In the genomic region with DNA sequence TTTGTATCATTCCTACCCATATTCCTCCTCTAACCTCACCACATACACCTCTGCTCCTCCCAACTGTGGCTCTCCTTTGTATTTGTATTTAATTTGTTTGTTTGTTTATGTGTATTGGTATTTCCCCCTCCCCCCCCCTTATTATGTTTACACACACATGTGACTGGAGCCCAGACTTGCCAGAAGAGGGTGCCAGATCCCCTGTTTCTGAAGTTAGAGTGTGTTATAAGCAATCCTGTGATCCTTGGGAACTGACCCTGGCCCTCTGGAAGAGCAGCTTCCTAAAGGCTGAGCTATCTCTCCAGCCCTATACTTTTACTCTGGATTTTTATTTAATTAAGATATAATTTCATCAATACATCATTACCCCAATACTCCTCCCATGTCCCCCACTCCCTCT, we compare ENCODE assay signal across 11 mouse cellular contexts. TPM values are rescaled to one million over a fixed set of nuclear protein-coding genes. Genes with fewer than 3 reads are reported as not detected.
DNase-seq lines count a peak whose midpoint lies in the region; ATAC-seq and TF ChIP-seq lines count a peak whose summit lies in the region.
"Had no signal": no experiment of that assay in that cellular context is flagged by ENCODE, and none has a peak within 500 bp of the region (broad histone marks: within the 10 kb centered on the region; RNA-seq: fewer than 3 reads in every experiment).

No protein-coding gene starts in this region.

- H3K4me3 ChIP-seq in kidney, postnatal 0 days (replicated peaks; ENCODE audit: low read depth, low read length) = no peak overlapping the region
- H3K4me3 ChIP-seq in kidney, embryonic 16.5 days (ENCODE audit: low read length) = no peak overlapping the region
- no peak overlapping the region for H3K4me3 ChIP-seq in thymus, adult 2 months (ENCODE audit: control insufficient read depth, insufficient read depth, low read length)
- H3K4me3 ChIP-seq: embryonic facial prominence, embryonic 12.5 days; hindbrain, embryonic 10.5 days; neural tube, embryonic 12.5 days had no signal

- H3K9ac ChIP-seq in kidney, postnatal 0 days (ENCODE audit: low read depth, low read length) = no peak overlapping the region
- H3K9ac ChIP-seq in kidney, embryonic 16.5 days (replicated peaks; ENCODE audit: low read length) = no peak overlapping the region
- H3K9ac ChIP-seq: embryonic facial prominence, embryonic 12.5 days; neural tube, embryonic 12.5 days had no signal

- peak; percentile 28 for DNase-seq in adrenal gland, adult 2 months
- DNase-seq in adrenal gland, adult 8-10 months = no peak
- no peak for DNase-seq in kidney, postnatal 0 days (ENCODE audit: low spot score)
- DNase-seq in thymus, adult 2 months = peak; percentile 19
- DNase-seq in thymus, postnatal 0 days (ENCODE audit: low spot score) = no peak
- DNase-seq in thymus, postnatal 4 days = peak; percentile 57

- no peak for TF ChIP-seq POLR2A in thymus, adult 2 months (IDR thresholded peaks at IDR 0.05; ENCODE audit: control insufficient read depth, extremely low read depth, insufficient read depth, low read length, poor library complexity)

- no peaks in the 10 kb centered on the region for H3K36me3 ChIP-seq in kidney, postnatal 0 days (ENCODE audit: insufficient read depth, low read length)
- H3K36me3 ChIP-seq in kidney, embryonic 16.5 days (ENCODE audit: insufficient read depth, low read length) = no peaks in the 10 kb centered on the region
- no peaks in the 10 kb centered on the region for H3K36me3 ChIP-seq in thymus, adult 2 months (ENCODE audit: control insufficient read depth, insufficient read depth, low read length)
- H3K36me3 ChIP-seq: embryonic facial prominence, embryonic 12.5 days; hindbrain, embryonic 10.5 days; neural tube, embryonic 12.5 days had no signal

- no peaks in the 10 kb centered on the region for H3K9me3 ChIP-seq in kidney, postnatal 0 days (replicated peaks; ENCODE audit: low read length)
- H3K9me3 ChIP-seq in kidney, embryonic 16.5 days (ENCODE audit: low read length) = no peaks in the 10 kb centered on the region
- H3K9me3 ChIP-seq: embryonic facial prominence, embryonic 12.5 days; hindbrain, embryonic 10.5 days; neural tube, embryonic 12.5 days had no signal

- ATAC-seq in kidney, postnatal 0 days (replicated peaks; ENCODE audit: low FRiP score, low read depth) = no peak
- no peak for ATAC-seq in kidney, embryonic 16.5 days (ENCODE audit: low FRiP score, low TSS enrichment)
- ATAC-seq in erythroid progenitor cell, adult 5-6 weeks (replicated peaks; ENCODE audit: low FRiP score, poor library complexity, severe bottlenecking) = no peak

- H3K27ac ChIP-seq in kidney, postnatal 0 days = no peak overlapping the region
- no peak overlapping the region for H3K27ac ChIP-seq in kidney, embryonic 16.5 days (ENCODE audit: low read length)
- no peak overlapping the region for H3K27ac ChIP-seq in thymus, adult 2 months (ENCODE audit: control insufficient read depth, insufficient read depth, low read length)
- H3K27ac ChIP-seq: embryonic facial prominence, embryonic 12.5 days; hindbrain, embryonic 10.5 days; neural tube, embryonic 12.5 days had no signal

- peak; percentile 16; the same call in 1 of the 2 replicates for TF ChIP-seq CTCF in kidney, postnatal 0 days (IDR thresholded peaks at IDR 0.05; ENCODE audit: low read depth)
- no peak for TF ChIP-seq CTCF in thymus, adult 2 months (IDR thresholded peaks at IDR 0.05; ENCODE audit: borderline replicate concordance, control insufficient read depth, extremely low read depth, insufficient read depth, low read length, poor library complexity)

- no peaks in the 10 kb centered on the region for H3K27me3 ChIP-seq in kidney, postnatal 0 days (ENCODE audit: insufficient read depth, low read length)
- H3K27me3 ChIP-seq in kidney, embryonic 16.5 days (ENCODE audit: insufficient read depth, low read length) = no peaks in the 10 kb centered on the region
- no peaks in the 10 kb centered on the region for H3K27me3 ChIP-seq in thymus, adult 2 months (ENCODE audit: control insufficient read depth, insufficient read depth, low read length)
- H3K27me3 ChIP-seq: embryonic facial prominence, embryonic 12.5 days; neural tube, embryonic 12.5 days had no signal

- H3K4me1 ChIP-seq in kidney, postnatal 0 days (replicated peaks; ENCODE audit: insufficient read depth, low read length) = no peaks in the 10 kb centered on the region
- H3K4me1 ChIP-seq in kidney, embryonic 16.5 days (ENCODE audit: insufficient read depth, low read length) = no peaks in the 10 kb centered on the region
- no peaks in the 10 kb centered on the region for H3K4me1 ChIP-seq in thymus, adult 2 months (replicated peaks; ENCODE audit: control insufficient read depth, insufficient read depth, low read length)
- H3K4me1 ChIP-seq: embryonic facial prominence, embryonic 12.5 days; hindbrain, embryonic 10.5 days; neural tube, embryonic 12.5 days had no signal

- no peak overlapping the region for H3K4me2 ChIP-seq in kidney, postnatal 0 days (ENCODE audit: low read length)
- H3K4me2 ChIP-seq in kidney, embryonic 16.5 days (replicated peaks; ENCODE audit: low read depth, low read length) = no peak overlapping the region
- H3K4me2 ChIP-seq: embryonic facial prominence, embryonic 12.5 days; neural tube, embryonic 12.5 days had no signal

RNA-seq across cellular contexts. Expression of gene Fbxo8, which starts 32.0 kb away (rescaled TPM):
- total RNA-seq in adrenal gland, adult 2 months (2021) = 10 to 100 TPM; 45.0 to 53.1 TPM
- polyA plus RNA-seq in adrenal gland, adult 2 months (2012; rRNA removed) = 144 and 149 TPM in 2 replicates
- total RNA-seq in adrenal gland, adult 8-10 months (2022) = 10 to 100 TPM; 48.2 to 63.7 (median 53.0) TPM
- polyA plus RNA-seq in kidney, postnatal 0 days (2015; fragmentation: Nextera tagmentation; extraction: Ambion mirVana) = 56.7 and 58.8 TPM in 2 replicates
- polyA plus RNA-seq in kidney, embryonic 16.5 days (2015; fragmentation: Nextera tagmentation; extraction: Ambion mirVana) = 48.6 and 48.8 TPM in 2 replicates
- 14.5 and 16.9 TPM in 2 replicates for polyA plus RNA-seq in thymus, adult 2 months (2012; rRNA removed)
- polyA plus RNA-seq in thymus, postnatal 0 days (2015; fragmentation: Nextera tagmentation; extraction: Ambion mirVana) = 63.2 and 65.9 TPM in 2 replicates
- total RNA-seq in erythroid progenitor cell, adult 5-6 weeks (2015; ENCODE audit: low replicate concordance) = 35.2 and 43.6 TPM in 2 replicates
- total RNA-seq in erythroid progenitor cell, adult 5-6 weeks (2017; ENCODE audit: low replicate concordance) = 11.6 and 14.6 TPM in 2 replicates

RNA-seq across cellular contexts. Expression of gene Cep44, which starts 32.0 kb away (rescaled TPM):
- total RNA-seq in adrenal gland, adult 2 months (2021) = 10 to 100 TPM; 16.6 to 18.0 TPM
- 3.0 and 4.3 TPM in 2 replicates for polyA plus RNA-seq in adrenal gland, adult 2 months (2012; rRNA removed)
- total RNA-seq in adrenal gland, adult 8-10 months (2022) = 10 to 100 TPM; 23.5 to 43.6 (median 28.4) TPM
- 30.1 and 32.3 TPM in 2 replicates for polyA plus RNA-seq in kidney, postnatal 0 days (2015; fragmentation: Nextera tagmentation; extraction: Ambion mirVana)
- polyA plus RNA-seq in kidney, embryonic 16.5 days (2015; fragmentation: Nextera tagmentation; extraction: Ambion mirVana) = 39.0 and 40.5 TPM in 2 replicates
- polyA plus RNA-seq in thymus, adult 2 months (2012; rRNA removed) = 15.4 and 17.0 TPM in 2 replicates
- polyA plus RNA-seq in thymus, postnatal 0 days (2015; fragmentation: Nextera tagmentation; extraction: Ambion mirVana) = 45.3 and 47.9 TPM in 2 replicates
- 42.2 and 75.5 TPM in 2 replicates for total RNA-seq in erythroid progenitor cell, adult 5-6 weeks (2015; ENCODE audit: low replicate concordance)
- total RNA-seq in erythroid progenitor cell, adult 5-6 weeks (2017; ENCODE audit: low replicate concordance) = 40.4 and 49.5 TPM in 2 replicates

Comparison
In these comparisons a context has a peak if more than half of its experiments do, and no peak if none do; other contexts are left out.
1. DNase-seq: peak in adrenal gland, adult 2 months (single experiment), thymus, adult 2 months (single experiment) and thymus, postnatal 4 days (single experiment); none in adrenal gland, adult 8-10 months (single experiment), kidney, postnatal 0 days (single experiment) and thymus, postnatal 0 days (single experiment).